20 mouse cellular contexts compared by ENCODE assay signal in genomic region chrX:73941860-73942259, GRCm38 (mm10). TPM values are rescaled to one million over a fixed set of nuclear protein-coding genes. Genes with fewer than 3 reads are reported as not detected.
DNase-seq lines count a peak whose midpoint lies in the region; ATAC-seq and TF ChIP-seq lines count a peak whose summit lies in the region.
"Had no signal": no experiment of that assay in that cellular context is flagged by ENCODE, and none has a peak within 500 bp of the region (broad histone marks: within the 10 kb centered on the region; RNA-seq: fewer than 3 reads in every experiment).

No protein-coding gene starts in this region.

- no peak overlapping the region for H3K4me3 ChIP-seq in heart, embryonic 11.5 days (ENCODE audit: low read depth, low read length)
- H3K4me3 ChIP-seq in liver, embryonic 15.5 days (replicated peaks) = no peak overlapping the region
- no peak overlapping the region for H3K4me3 ChIP-seq in liver, postnatal 0 days (ENCODE audit: low read depth, low read length)
- no peak overlapping the region for H3K4me3 ChIP-seq in intestine, embryonic 16.5 days (ENCODE audit: low read length)
- H3K4me3 ChIP-seq: embryonic facial prominence, embryonic 15.5 days; erythroblast, embryonic 14.5 days; forebrain, embryonic 10.5 days; forebrain, embryonic 15.5 days; heart, adult 2 months; hindbrain, embryonic 15.5 days had no signal

- no peaks in the 10 kb centered on the region for H3K27me3 ChIP-seq in heart, embryonic 11.5 days (ENCODE audit: control insufficient read depth, insufficient read depth, low read length)
- no peaks in the 10 kb centered on the region for H3K27me3 ChIP-seq in liver, embryonic 15.5 days
- H3K27me3 ChIP-seq in liver, postnatal 0 days (ENCODE audit: insufficient read depth, low read length) = no peaks in the 10 kb centered on the region
- H3K27me3 ChIP-seq in intestine, embryonic 16.5 days (replicated peaks; ENCODE audit: control insufficient read depth, insufficient read depth, low read length) = no peaks in the 10 kb centered on the region
- H3K27me3 ChIP-seq: embryonic facial prominence, embryonic 15.5 days; forebrain, embryonic 15.5 days; hindbrain, embryonic 15.5 days had no signal

- 0 out of 2 replicates have a peak, but pooled peaks cover 3% of the 10 kb centered on the region for H3K4me1 ChIP-seq in heart, embryonic 11.5 days (ENCODE audit: control insufficient read depth, insufficient read depth, low read length)
- no peaks in the 10 kb centered on the region for H3K4me1 ChIP-seq in liver, embryonic 15.5 days (replicated peaks)
- H3K4me1 ChIP-seq in liver, postnatal 0 days (ENCODE audit: insufficient read depth) = no peaks in the 10 kb centered on the region
- H3K4me1 ChIP-seq in intestine, embryonic 16.5 days (ENCODE audit: control insufficient read depth, insufficient read depth, low read length) = no peaks in the 10 kb centered on the region
- H3K4me1 ChIP-seq: embryonic facial prominence, embryonic 15.5 days; forebrain, embryonic 10.5 days; forebrain, embryonic 15.5 days; hindbrain, embryonic 15.5 days had no signal

- no peak for ATAC-seq in heart, embryonic 11.5 days (replicated peaks; ENCODE audit: insufficient number of reproducible peaks, low FRiP score, low TSS enrichment)
- ATAC-seq in liver, embryonic 15.5 days (ENCODE audit: insufficient read depth) = 0 out of 2 replicates have a peak, but pooled peaks have one; percentile 18
- ATAC-seq in liver, postnatal 0 days = no peak
- ATAC-seq in intestine, embryonic 16.5 days = peak; percentile 73
- ATAC-seq: forebrain, embryonic 15.5 days had no signal

- no peak overlapping the region for H3K4me2 ChIP-seq in heart, embryonic 11.5 days
- H3K4me2 ChIP-seq in liver, embryonic 15.5 days = no peak overlapping the region
- H3K4me2 ChIP-seq in liver, postnatal 0 days (ENCODE audit: low read depth, low read length) = no peak overlapping the region
- no peak overlapping the region for H3K4me2 ChIP-seq in intestine, embryonic 16.5 days (ENCODE audit: low read depth, low read length)
- H3K4me2 ChIP-seq: embryonic facial prominence, embryonic 15.5 days; forebrain, embryonic 15.5 days; hindbrain, embryonic 15.5 days had no signal

- no peak overlapping the region for H3K9ac ChIP-seq in heart, embryonic 11.5 days (ENCODE audit: low read depth, low read length)
- no peak overlapping the region for H3K9ac ChIP-seq in liver, embryonic 15.5 days
- H3K9ac ChIP-seq in liver, postnatal 0 days (replicated peaks) = no peak overlapping the region
- H3K9ac ChIP-seq in intestine, embryonic 16.5 days (ENCODE audit: low read depth, low read length) = no peak overlapping the region
- H3K9ac ChIP-seq: embryonic facial prominence, embryonic 15.5 days; forebrain, embryonic 15.5 days; hindbrain, embryonic 15.5 days had no signal

- peak; percentile 48 for DNase-seq in heart, adult 11 months
- DNase-seq in liver, postnatal 0 days = no peak
- DNase-seq in right cerebral cortex, postnatal 25 days = no peak
- no peak for DNase-seq in adrenal gland, postnatal 14 days
- DNase-seq: adrenal gland, adult 2 months; adrenal gland, postnatal 36 days; B cell, adult 2 months; cerebellum, adult 2 months; cerebellum, postnatal 10 days; embryo, embryonic 11 days; gastrocnemius, postnatal 36 days; heart, adult 2 months had no signal

- TF ChIP-seq EP300 in liver, postnatal 0 days (IDR thresholded peaks at IDR 0.05; ENCODE audit: low read depth) = no peak

- no peak for TF ChIP-seq CTCF in liver, postnatal 0 days (IDR thresholded peaks at IDR 0.05; ENCODE audit: low read depth)

- H3K9me3 ChIP-seq in heart, embryonic 11.5 days (replicated peaks; ENCODE audit: control insufficient read depth, low read length) = no peaks in the 10 kb centered on the region
- H3K9me3 ChIP-seq in liver, embryonic 15.5 days (replicated peaks) = no peaks in the 10 kb centered on the region
- H3K9me3 ChIP-seq in liver, postnatal 0 days (ENCODE audit: low read length) = no peaks in the 10 kb centered on the region
- H3K9me3 ChIP-seq in intestine, embryonic 16.5 days (ENCODE audit: control insufficient read depth, low read length) = no peaks in the 10 kb centered on the region
- H3K9me3 ChIP-seq: embryonic facial prominence, embryonic 15.5 days; forebrain, embryonic 10.5 days; forebrain, embryonic 15.5 days; hindbrain, embryonic 15.5 days had no signal

- WGBS in heart, embryonic 11.5 days (ENCODE audit: insufficient replicate concordance) = 36% methylated on average over 2 of the region's 2 CpGs
- WGBS in liver, embryonic 15.5 days (ENCODE audit: insufficient replicate concordance) = 54% methylated on average over 2 of the region's 2 CpGs
- 62% methylated on average over 2 of the region's 2 CpGs for WGBS in liver, postnatal 0 days (ENCODE audit: insufficient replicate concordance)
- WGBS in intestine, embryonic 16.5 days = 67% methylated on average over 2 of the region's 2 CpGs

- H3K36me3 ChIP-seq in heart, embryonic 11.5 days (ENCODE audit: control insufficient read depth, insufficient read depth, low read length) = peaks cover 13% of the 10 kb centered on the region
- peaks cover 57% of the 10 kb centered on the region for H3K36me3 ChIP-seq in liver, embryonic 15.5 days (replicated peaks)
- H3K36me3 ChIP-seq in liver, postnatal 0 days (replicated peaks; ENCODE audit: insufficient read depth, low read length) = peaks cover 46% of the 10 kb centered on the region
- no peaks in the 10 kb centered on the region for H3K36me3 ChIP-seq in intestine, embryonic 16.5 days (ENCODE audit: control insufficient read depth, insufficient read depth, low read length)

- H3K27ac ChIP-seq in heart, embryonic 11.5 days (ENCODE audit: low read depth, low read length) = no peak overlapping the region
- H3K27ac ChIP-seq in liver, embryonic 15.5 days (replicated peaks) = no peak overlapping the region
- H3K27ac ChIP-seq in liver, postnatal 0 days (ENCODE audit: low read depth) = no peak overlapping the region
- H3K27ac ChIP-seq in intestine, embryonic 16.5 days (ENCODE audit: low read length) = peak overlapping the region; percentile 51; the same call in 1 of the 2 replicates
- H3K27ac ChIP-seq: embryonic facial prominence, embryonic 15.5 days; forebrain, embryonic 10.5 days; forebrain, embryonic 15.5 days; heart, adult 2 months; hindbrain, embryonic 15.5 days had no signal

RNA-seq across cellular contexts. Expression of gene Renbp, which starts 11.2 kb away (rescaled TPM):
- 51.6 and 64.0 TPM in 2 replicates for polyA plus RNA-seq in heart, embryonic 11.5 days (2014; fragmentation: Nextera tagmentation; extraction: Ambion mirVana)
- 19.6 and 22.6 TPM in 2 replicates for polyA plus RNA-seq in liver, embryonic 15.5 days (2015; fragmentation: Nextera tagmentation; extraction: Ambion mirVana)
- 22.3 and 22.6 TPM in 2 replicates for polyA plus RNA-seq in liver, postnatal 0 days (2015; fragmentation: Nextera tagmentation; extraction: Ambion mirVana)
- 351 and 523 TPM in 2 replicates for polyA plus RNA-seq in intestine, embryonic 16.5 days (2015; fragmentation: Nextera tagmentation; extraction: Ambion mirVana)
- total RNA-seq in adrenal gland, postnatal 14 days (2021) = 14.2 and 17.8 TPM in 2 replicates

RNA-seq across cellular contexts. Expression of gene Naa10, which starts 20.1 kb away (rescaled TPM):
- polyA plus RNA-seq in heart, embryonic 11.5 days (2014; fragmentation: Nextera tagmentation; extraction: Ambion mirVana) = 94.3 and 96.5 TPM in 2 replicates
- polyA plus RNA-seq in liver, embryonic 15.5 days (2015; fragmentation: Nextera tagmentation; extraction: Ambion mirVana) = 72.4 and 79.2 TPM in 2 replicates
- polyA plus RNA-seq in liver, postnatal 0 days (2015; fragmentation: Nextera tagmentation; extraction: Ambion mirVana) = 48.9 and 51.8 TPM in 2 replicates
- 170 and 184 TPM in 2 replicates for polyA plus RNA-seq in intestine, embryonic 16.5 days (2015; fragmentation: Nextera tagmentation; extraction: Ambion mirVana)
- 86.3 and 103 TPM in 2 replicates for total RNA-seq in adrenal gland, postnatal 14 days (2021)

RNA-seq across cellular contexts. Expression of gene Arhgap4, which starts 20.2 kb away (rescaled TPM):
- 0.96 and 1.3 TPM in 2 replicates for polyA plus RNA-seq in heart, embryonic 11.5 days (2014; fragmentation: Nextera tagmentation; extraction: Ambion mirVana)
- 6.4 and 7.7 TPM in 2 replicates for polyA plus RNA-seq in liver, embryonic 15.5 days (2015; fragmentation: Nextera tagmentation; extraction: Ambion mirVana)
- polyA plus RNA-seq in liver, postnatal 0 days (2015; fragmentation: Nextera tagmentation; extraction: Ambion mirVana) = 5.1 and 5.2 TPM in 2 replicates
- 5.7 and 6.8 TPM in 2 replicates for polyA plus RNA-seq in intestine, embryonic 16.5 days (2015; fragmentation: Nextera tagmentation; extraction: Ambion mirVana)
- 5.0 and 16.7 TPM in 2 replicates for total RNA-seq in adrenal gland, postnatal 14 days (2021)

RNA-seq across cellular contexts. Expression of gene Hcfc1, which starts 24.3 kb away (rescaled TPM):
- 42.6 and 52.1 TPM in 2 replicates for polyA plus RNA-seq in heart, embryonic 11.5 days (2014; fragmentation: Nextera tagmentation; extraction: Ambion mirVana)
- polyA plus RNA-seq in liver, embryonic 15.5 days (2015; fragmentation: Nextera tagmentation; extraction: Ambion mirVana) = 29.6 and 30.7 TPM in 2 replicates
- polyA plus RNA-seq in liver, postnatal 0 days (2015; fragmentation: Nextera tagmentation; extraction: Ambion mirVana) = 14.6 and 16.4 TPM in 2 replicates
- 33.8 and 34.2 TPM in 2 replicates for polyA plus RNA-seq in intestine, embryonic 16.5 days (2015; fragmentation: Nextera tagmentation; extraction: Ambion mirVana)
- 57.2 and 57.5 TPM in 2 replicates for total RNA-seq in adrenal gland, postnatal 14 days (2021)

RNA-seq across cellular contexts. Expression of gene L1cam, which starts 46.0 kb away (rescaled TPM):
- polyA plus RNA-seq in heart, embryonic 11.5 days (2014; fragmentation: Nextera tagmentation; extraction: Ambion mirVana) = 1.3 and 2.2 TPM in 2 replicates
- 0.21 and 0.26 TPM in 2 replicates for polyA plus RNA-seq in liver, embryonic 15.5 days (2015; fragmentation: Nextera tagmentation; extraction: Ambion mirVana)
- polyA plus RNA-seq in liver, postnatal 0 days (2015; fragmentation: Nextera tagmentation; extraction: Ambion mirVana) = 0.06 and 0.12 TPM in 2 replicates
- polyA plus RNA-seq in intestine, embryonic 16.5 days (2015; fragmentation: Nextera tagmentation; extraction: Ambion mirVana) = 6.9 and 8.8 TPM in 2 replicates
- 9.3 and 16.0 TPM in 2 replicates for total RNA-seq in adrenal gland, postnatal 14 days (2021)

Comparison
In these comparisons a context has a peak if more than half of its experiments do, and no peak if none do; other contexts are left out.
1. ATAC-seq: peak in liver, embryonic 15.5 days (single experiment) and intestine, embryonic 16.5 days (single experiment); none in heart, embryonic 11.5 days (single experiment) and liver, postnatal 0 days (single experiment).